Mouse (Mus musculus): ENCODE results near the gene Tmem168.

GRCm38 (mm10) chr6:13582075-13582474, 25.8 kb downstream of the Tmem168 start:
- TF ChIP-seq POLR2A (IDR thresholded peaks at IDR 0.05; ENCODE audit: control insufficient read depth, low read depth, low read length) (no peak), CTCF (IDR thresholded peaks at IDR 0.05; ENCODE audit: control insufficient read depth, insufficient read depth, insufficient replicate concordance, low read depth, low read length) (no peak)

Measured in testis, adult 2 months (tissue).